Mouse (Mus musculus) cortical plate, adult 2 months (tissue): ENCODE results near the gene Plekhg1.

Source experiments
- CTCF ChIP-seq: fragments of 200-500 bp; IDR thresholded peaks from 2 replicates; pipeline ENCODE4 v1.5.1; 2011; ENCODE audit warnings: mild to moderate bottlenecking, control low read depth, low read length; ENCODE audit not compliant: insufficient read depth; ENCODE audit errors: extremely low read depth
- POLR2A ChIP-seq: fragments of 200-500 bp; IDR thresholded peaks from 2 replicates; pipeline ENCODE4 v1.6.1; 2011; ENCODE audit warnings: mild to moderate bottlenecking, low read length, control low read depth; ENCODE audit not compliant: insufficient read depth; ENCODE audit errors: extremely low read depth

DNA sequence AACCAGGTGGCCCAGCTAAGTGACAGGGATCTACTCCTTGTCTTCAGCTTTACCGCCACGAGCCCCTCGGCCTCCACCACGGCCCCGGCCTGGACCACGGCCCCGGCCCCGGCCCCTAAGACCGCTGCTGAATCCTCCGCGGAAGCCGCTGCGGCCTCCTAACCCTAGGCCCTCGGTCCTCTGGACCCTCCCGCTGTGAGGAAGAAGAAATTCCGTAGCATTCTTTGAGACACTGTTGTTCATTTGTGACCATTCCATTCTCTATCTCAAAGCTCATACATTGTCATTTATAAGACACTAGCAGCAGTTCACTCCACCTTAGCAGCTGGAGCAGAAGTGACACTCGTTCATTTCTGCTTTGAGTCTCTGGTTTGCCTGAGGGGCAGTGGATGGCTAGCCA, 206.7 kb downstream of the Plekhg1 start:
- TF ChIP-seq CTCF (no peak), POLR2A (no peak)
